Mouse (Mus musculus) neural tube, embryonic 15.5 days (tissue): ENCODE measurements at regions not wholly inside any gene's neighbourhood (a gene's known extent, or its start where the extent isn't known, plus 50 kb on each side); places are given as distances from the start of the nearest gene placed in this dataset.

Experiments
- ATAC-seq: fragments of 200-750 bp; cut with Nextera tagmentation; 2 replicates; pipeline ENCODE4 v1.8.0; 2017; ENCODE audit warnings: mild to moderate bottlenecking, moderate TSS enrichment, moderate library complexity; ENCODE audit not compliant: low FRiP score
- H3K27ac ChIP-seq: fragments of 300-500 bp; sonication (generic); replicated peaks from 2 replicates; pipeline ENCODE4 v1.5.1; 2015; ENCODE audit warnings: mild to moderate bottlenecking, inconsistent platforms
- H3K27me3 ChIP-seq: fragments of 300-500 bp; sonication (generic); replicated peaks from 2 replicates; pipeline ENCODE4 v1.6.1; 2015; ENCODE audit warnings: inconsistent platforms
- H3K36me3 ChIP-seq: fragments of 300-500 bp; sonication (generic); 2 replicates; pipeline ENCODE4 v1.6.1; 2015; ENCODE audit warnings: inconsistent platforms
- H3K4me1 ChIP-seq: fragments of 300-500 bp; sonication (generic); 2 replicates; pipeline ENCODE4 v1.6.1; 2015; ENCODE audit warnings: inconsistent platforms
- H3K4me2 ChIP-seq: fragments of 300-500 bp; sonication (generic); 2 replicates; pipeline ENCODE4 v1.6.1; 2015; ENCODE audit warnings: inconsistent platforms, mild to moderate bottlenecking, moderate library complexity
- H3K4me3 ChIP-seq: fragments of 300-500 bp; sonication (generic); replicated peaks from 2 replicates; pipeline ENCODE4 v1.5.1; 2015; ENCODE audit warnings: mild to moderate bottlenecking, inconsistent platforms
- H3K9ac ChIP-seq: fragments of 300-500 bp; sonication (generic); replicated peaks from 2 replicates; pipeline ENCODE4 v1.6.1; 2015; ENCODE audit warnings: mild to moderate bottlenecking, inconsistent platforms
- H3K9me3 ChIP-seq: fragments of 300-500 bp; sonication (generic); replicated peaks from 2 replicates; pipeline ENCODE4 v1.6.1; 2016; ENCODE audit warnings: inconsistent platforms
- WGBS: fragments of 180-500 bp; shearing (Covaris S2); methylation state at CpG from one replicate; pipeline ENCODE4 v1.1.7; 2015; ENCODE audit warnings: mixed read lengths; 5-methylcytosine and 5-hydroxymethylcytosine counted together

DNA sequence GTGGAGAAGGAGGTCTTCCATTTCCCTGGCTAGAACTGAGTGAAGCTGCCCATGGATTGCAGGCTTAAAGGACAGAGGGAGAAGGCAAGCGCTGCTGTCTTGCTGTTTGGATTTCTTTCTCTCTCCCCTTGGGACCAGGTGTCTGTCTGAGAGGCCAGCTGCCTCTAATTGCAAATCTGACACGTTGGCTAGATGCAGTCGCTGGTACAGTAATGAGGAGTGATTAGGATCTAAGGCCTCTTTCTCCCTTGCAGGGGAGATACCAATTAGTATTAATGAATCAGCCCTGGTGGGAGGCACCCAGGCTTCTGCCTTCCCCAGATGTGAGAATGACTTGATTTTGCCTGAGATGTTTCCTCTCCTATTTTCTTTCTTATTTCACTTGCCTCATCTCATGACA is 100.1 kb upstream of the Lyplal1 start:
- H3K9ac ChIP-seq: no peak overlapping the region
- H3K27me3 ChIP-seq: no peaks in the 10 kb centered on the region
- H3K4me3 ChIP-seq: no peak overlapping the region
- ATAC-seq: no peak
- H3K9me3 ChIP-seq: no peaks in the 10 kb centered on the region
- WGBS: 10% methylated on average over 3 of the region's 3 CpGs
- H3K36me3 ChIP-seq: no peaks in the 10 kb centered on the region
- H3K4me1 ChIP-seq: peaks cover 3% of the 10 kb centered on the region; the same call in 1 of the 2 replicates
- H3K4me2 ChIP-seq: no peak overlapping the region
- H3K27ac ChIP-seq: no peak overlapping the region

DNA sequence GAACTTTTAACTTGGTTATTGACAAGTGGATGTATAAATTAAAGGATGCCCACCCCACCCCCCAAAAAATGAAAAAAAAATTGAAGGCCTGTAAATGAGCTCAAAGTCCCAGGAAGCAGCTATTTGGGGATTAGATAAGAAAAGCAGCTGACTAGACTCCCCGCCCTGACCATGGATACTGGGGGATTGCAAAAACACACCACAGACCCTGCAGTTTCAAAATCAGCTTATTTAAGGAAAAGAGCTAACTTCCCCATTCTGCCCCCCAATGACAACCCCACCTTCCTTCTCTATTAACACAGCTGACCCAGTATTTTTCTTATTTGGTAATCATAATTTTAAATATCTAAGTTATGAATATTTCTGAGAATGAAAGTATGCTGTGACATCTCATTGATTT is 87.0 kb upstream of the Lyplal1 start:
- WGBS: 94% methylated on average over 1 of the region's 1 CpGs
- Histone ChIP-seq H3K4me1 (no peaks in the 10 kb centered on the region), H3K9ac (no peak overlapping the region), H3K9me3 (no peaks in the 10 kb centered on the region), H3K4me3 (no peak overlapping the region), H3K4me2 (no peak overlapping the region), H3K27ac (no peak overlapping the region), H3K27me3 (no peaks in the 10 kb centered on the region), H3K36me3 (no peaks in the 10 kb centered on the region)
- no peak for ATAC-seq

DNA sequence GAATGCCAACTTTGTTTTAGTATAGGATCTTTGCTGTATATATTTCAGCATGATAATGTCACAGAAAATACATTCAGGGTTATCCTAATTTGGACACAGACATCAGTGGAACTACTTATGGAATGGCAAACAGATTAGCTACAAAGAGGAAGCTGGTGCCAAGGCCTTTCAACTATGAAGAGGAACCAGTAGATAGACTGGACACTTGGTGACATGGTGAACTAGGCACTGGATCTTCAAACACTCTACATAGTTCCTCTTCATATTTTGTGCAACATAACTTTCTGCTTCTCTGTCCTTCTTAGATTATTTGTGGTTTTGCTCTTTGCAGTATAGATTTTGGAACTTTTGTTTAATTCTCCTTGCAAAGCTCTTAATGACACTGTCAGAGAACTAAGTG is 85.4 kb upstream of the Lyplal1 start:
- Histone ChIP-seq H3K4me1 (no peaks in the 10 kb centered on the region), H3K4me2 (no peak overlapping the region), H3K27me3 (no peaks in the 10 kb centered on the region), H3K9me3 (no peaks in the 10 kb centered on the region), H3K36me3 (no peaks in the 10 kb centered on the region), H3K4me3 (no peak overlapping the region), H3K27ac (no peak overlapping the region), H3K9ac (no peak overlapping the region)
- no peak for ATAC-seq

DNA sequence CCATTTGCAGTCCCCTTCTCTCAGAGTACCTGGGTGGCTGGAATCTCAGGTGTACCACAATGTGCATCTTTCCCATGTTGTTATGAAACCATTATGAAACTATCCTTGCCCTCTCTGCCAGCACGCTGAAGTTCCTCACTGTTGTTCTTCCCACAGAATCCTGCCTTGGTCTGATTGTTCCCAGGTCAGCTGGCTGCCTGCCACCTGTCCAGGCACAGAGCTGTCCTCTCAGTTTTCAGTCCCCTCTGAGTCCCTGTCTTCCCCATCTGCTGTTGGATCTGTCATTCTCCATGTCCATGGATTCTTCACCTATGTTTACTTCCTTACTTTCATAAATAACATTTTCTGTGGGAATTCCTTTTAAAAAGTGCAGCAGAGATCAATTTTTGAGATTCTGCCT is 81.3 kb upstream of the Lyplal1 start:
- no peaks in the 10 kb centered on the region for H3K27me3 ChIP-seq
- 92% methylated on average over 1 of the region's 1 CpGs for WGBS
- no peak overlapping the region for H3K27ac ChIP-seq
- no peak overlapping the region for H3K4me2 ChIP-seq
- no peaks in the 10 kb centered on the region for H3K4me1 ChIP-seq
- H3K4me3 ChIP-seq: no peak overlapping the region
- H3K9ac ChIP-seq: no peak overlapping the region
- H3K9me3 ChIP-seq: no peaks in the 10 kb centered on the region
- H3K36me3 ChIP-seq: no peaks in the 10 kb centered on the region
- ATAC-seq: no peak

DNA sequence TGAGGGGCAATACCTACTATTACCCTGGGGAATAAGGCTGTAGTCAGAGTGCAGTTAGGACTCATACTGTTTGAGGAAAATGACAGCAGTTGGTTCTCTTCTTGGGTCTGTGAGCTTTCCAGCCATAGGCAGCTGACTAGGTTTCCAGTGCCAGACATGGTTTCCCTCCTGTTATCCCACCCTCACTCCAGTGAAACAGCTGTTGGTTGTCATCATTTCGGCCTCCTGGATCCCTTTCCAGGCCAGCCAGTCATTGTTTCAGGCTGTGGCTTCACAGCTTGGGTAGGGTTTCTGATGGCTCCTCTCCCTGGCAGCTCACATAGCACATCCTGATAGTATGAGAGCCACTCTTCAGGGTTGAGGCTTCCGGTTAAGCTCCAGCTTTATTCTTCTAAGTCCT is 79.9 kb upstream of the Lyplal1 start:
- WGBS: 91% methylated on average over 2 of the region's 2 CpGs
- ATAC-seq: no peak
- H3K4me2 ChIP-seq: no peak overlapping the region

DNA sequence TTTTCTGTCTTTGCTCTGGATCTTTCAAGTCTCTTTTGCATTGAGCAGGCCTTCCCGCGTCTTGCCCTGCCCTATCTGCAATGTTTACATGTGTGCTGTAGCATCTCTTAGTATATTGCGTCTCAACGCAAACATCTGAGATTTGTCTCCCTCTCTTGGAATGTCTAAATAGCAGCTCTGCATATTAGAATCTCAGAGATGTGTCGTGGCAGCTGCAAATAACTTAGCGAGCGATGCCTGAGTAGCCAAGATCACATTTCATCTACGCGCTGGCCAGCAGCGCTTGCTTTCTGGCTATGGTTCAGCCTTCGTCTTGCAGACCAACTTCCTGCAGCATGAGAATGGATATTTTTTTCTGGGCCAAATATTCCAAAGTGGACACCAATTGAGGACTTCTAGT is 72.3 kb upstream of the Lyplal1 start:
- no peak overlapping the region for H3K4me3 ChIP-seq
- H3K36me3 ChIP-seq: no peaks in the 10 kb centered on the region
- no peak overlapping the region for H3K27ac ChIP-seq
- no peak for ATAC-seq
- 80% methylated on average over 11 of the region's 11 CpGs for WGBS
- H3K4me1 ChIP-seq: no peaks in the 10 kb centered on the region
- no peak overlapping the region for H3K9ac ChIP-seq
- H3K4me2 ChIP-seq: no peak overlapping the region
- H3K9me3 ChIP-seq: no peaks in the 10 kb centered on the region
- H3K27me3 ChIP-seq: no peaks in the 10 kb centered on the region

More for the DNA sequence above, 79.9 kb upstream of the Lyplal1 start:
- H3K36me3 ChIP-seq: no peaks in the 10 kb centered on the region
- H3K27ac ChIP-seq: no peak overlapping the region
- no peaks in the 10 kb centered on the region for H3K27me3 ChIP-seq
- no peaks in the 10 kb centered on the region for H3K9me3 ChIP-seq
- no peak overlapping the region for H3K9ac ChIP-seq
- no peak overlapping the region for H3K4me3 ChIP-seq
- H3K4me1 ChIP-seq: no peaks in the 10 kb centered on the region

DNA sequence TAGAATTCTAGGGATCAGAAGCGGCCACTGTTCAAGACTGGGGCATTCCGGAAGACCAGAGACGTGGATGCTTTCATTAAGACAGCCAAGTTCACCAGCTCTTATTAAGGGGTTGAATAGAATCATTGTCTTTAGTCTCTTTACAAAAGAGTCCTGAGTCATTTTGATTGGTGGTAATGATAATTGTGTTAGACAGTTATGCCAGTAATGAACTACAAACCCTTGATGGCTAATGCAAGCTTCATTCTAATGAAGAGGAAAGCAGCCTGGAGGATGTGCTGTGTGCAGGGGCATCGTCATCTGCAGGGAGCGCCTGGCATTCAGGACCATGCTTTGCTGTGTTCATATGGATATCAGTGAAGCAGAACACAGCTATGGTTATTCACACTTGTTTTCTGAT is 70.3 kb upstream of the Lyplal1 start:
- ATAC-seq: no peak
- no peak overlapping the region for H3K4me2 ChIP-seq
- no peak overlapping the region for H3K9ac ChIP-seq
- no peaks in the 10 kb centered on the region for H3K9me3 ChIP-seq
- WGBS: 68% methylated on average over 5 of the region's 5 CpGs
- H3K4me1 ChIP-seq: peaks cover 13% of the 10 kb centered on the region
- no peak overlapping the region for H3K27ac ChIP-seq
- H3K27me3 ChIP-seq: no peaks in the 10 kb centered on the region
- H3K36me3 ChIP-seq: no peaks in the 10 kb centered on the region
- no peak overlapping the region for H3K4me3 ChIP-seq

DNA sequence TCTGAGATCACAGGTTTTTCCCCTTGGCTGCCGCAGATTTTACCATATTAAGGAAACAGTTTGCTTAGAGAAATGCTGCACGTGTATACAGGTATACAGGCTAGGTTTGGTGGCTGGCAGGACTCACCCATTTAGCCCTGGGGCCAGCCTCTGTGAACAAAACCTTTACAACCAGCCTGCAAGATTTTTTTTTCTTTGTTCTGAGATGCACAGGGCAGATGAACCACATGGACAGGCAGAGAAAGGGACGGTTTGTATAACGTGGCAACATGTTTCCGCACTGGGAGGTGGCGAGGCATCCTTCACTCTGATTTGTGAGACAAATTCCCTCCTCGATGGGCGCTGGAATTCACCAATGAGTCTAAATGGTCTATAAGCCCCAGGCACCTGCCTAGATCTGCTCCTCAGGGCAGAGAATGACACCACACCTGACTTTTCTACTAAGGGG is 66.1 kb upstream of the Lyplal1 start:
- no peaks in the 10 kb centered on the region for H3K27me3 ChIP-seq
- no peak overlapping the region; the same call in 1 of the 2 replicates for H3K4me3 ChIP-seq
- ATAC-seq: peak; percentile 41; the same call in 1 of the 2 replicates
- peak overlapping the region; percentile 49 for H3K4me2 ChIP-seq
- peaks cover 28% of the 10 kb centered on the region for H3K4me1 ChIP-seq
- 51% methylated on average over 8 of the region's 8 CpGs for WGBS
- no peaks in the 10 kb centered on the region for H3K9me3 ChIP-seq
- no peaks in the 10 kb centered on the region for H3K36me3 ChIP-seq
- peak overlapping the region; percentile 33; the same call in 1 of the 2 replicates for H3K27ac ChIP-seq
- H3K9ac ChIP-seq: no peak overlapping the region

DNA sequence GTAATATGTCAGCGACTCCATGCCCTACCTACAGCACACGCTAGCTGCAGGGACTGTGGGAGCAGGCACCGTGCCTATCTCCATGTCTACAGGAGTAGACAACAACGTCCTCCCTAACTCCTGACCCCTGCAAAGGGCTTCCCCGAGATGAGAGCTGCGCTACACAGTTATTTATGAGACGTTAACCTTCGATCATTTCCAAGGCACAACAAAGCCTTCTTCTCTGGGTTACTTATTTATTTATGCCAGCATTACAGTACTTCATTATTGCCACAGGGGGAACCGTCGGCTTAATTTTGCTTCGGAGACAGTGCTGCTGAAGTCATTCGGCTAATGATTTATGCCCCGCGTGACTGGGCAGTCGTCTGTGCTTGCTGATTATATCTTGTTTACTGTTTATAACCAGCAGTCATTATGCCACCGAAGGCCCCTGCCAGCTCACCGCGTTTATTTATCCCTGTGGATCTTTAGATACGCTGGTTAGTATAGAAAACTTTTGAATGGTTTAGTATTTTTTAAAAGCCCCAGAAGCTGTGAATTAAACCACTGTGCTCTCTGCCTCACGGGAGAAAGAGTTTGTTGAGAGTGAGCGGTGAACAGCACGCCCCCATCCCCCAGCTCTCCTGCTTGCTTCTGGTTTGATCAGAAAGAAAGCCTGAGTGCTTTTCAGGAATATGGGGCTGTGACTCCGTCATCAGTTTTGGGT is 65.5 kb upstream of the Lyplal1 start:
- H3K27ac ChIP-seq: peak overlapping the region; percentile 48
- no peaks in the 10 kb centered on the region for H3K27me3 ChIP-seq
- peaks cover 28% of the 10 kb centered on the region for H3K4me1 ChIP-seq
- WGBS: 12% methylated on average over 23 of the region's 23 CpGs
- peak overlapping the region; percentile 49 for H3K4me2 ChIP-seq
- no peaks in the 10 kb centered on the region for H3K9me3 ChIP-seq
- peak; percentile 88 for ATAC-seq
- peak overlapping the region; percentile 15 for H3K4me3 ChIP-seq
- no peaks in the 10 kb centered on the region for H3K36me3 ChIP-seq
- H3K9ac ChIP-seq: 0 out of 2 replicates have a peak overlapping the region, but pooled peaks have one; percentile 18

DNA sequence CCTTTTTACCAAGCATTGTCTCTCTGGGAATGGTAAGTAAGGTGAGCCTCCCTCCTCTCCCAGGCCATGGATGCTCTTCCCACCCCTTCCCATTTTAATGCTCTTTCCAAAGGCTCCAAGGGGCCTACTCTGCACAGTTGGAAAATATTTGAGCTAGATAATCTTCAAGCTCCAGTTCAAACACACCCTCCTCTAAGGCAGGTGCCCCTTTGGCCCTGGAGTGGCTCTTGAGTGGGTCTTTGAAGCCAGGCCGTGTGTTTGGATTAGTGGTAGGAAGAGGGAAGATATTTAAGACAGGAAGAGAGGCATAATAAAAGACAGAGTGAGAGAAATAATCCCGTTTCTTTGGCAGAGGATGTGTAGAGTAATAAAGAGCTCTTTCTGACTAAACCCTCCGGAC is 59.9 kb upstream of the Lyplal1 start:
- H3K27ac ChIP-seq: no peak overlapping the region
- no peak overlapping the region for H3K4me3 ChIP-seq
- H3K36me3 ChIP-seq: no peaks in the 10 kb centered on the region
- no peak overlapping the region for H3K9ac ChIP-seq
- no peaks in the 10 kb centered on the region for H3K9me3 ChIP-seq
- peaks cover 12% of the 10 kb centered on the region for H3K4me1 ChIP-seq
- no peaks in the 10 kb centered on the region for H3K27me3 ChIP-seq
- ATAC-seq: no peak
- no peak overlapping the region for H3K4me2 ChIP-seq
- 73% methylated on average over 3 of the region's 3 CpGs for WGBS

DNA sequence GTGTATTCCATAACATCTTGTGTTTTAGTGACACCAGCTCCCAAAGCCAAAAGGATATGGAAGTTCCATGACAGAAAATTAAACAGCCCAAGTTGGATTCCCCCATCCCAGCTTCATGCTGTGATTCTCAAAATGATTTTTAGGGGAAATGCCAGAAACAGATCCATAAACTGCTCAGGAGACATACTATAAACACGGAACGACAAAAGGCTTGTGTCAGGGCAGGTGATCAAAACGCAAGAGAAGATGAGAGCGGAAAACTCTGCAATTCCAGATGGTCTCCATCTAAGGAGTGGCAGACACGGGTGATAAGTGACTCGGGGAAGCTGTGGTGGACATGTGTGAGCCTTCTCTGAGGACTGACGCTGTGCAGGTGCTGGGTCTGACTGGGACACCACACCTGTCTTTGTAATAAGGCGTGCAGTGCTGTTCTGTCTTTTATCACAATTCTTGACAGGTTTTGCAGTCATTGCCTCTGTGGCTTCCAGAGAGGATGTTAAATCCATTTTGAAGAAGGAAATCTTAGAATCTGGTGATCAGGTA is 56.4 kb upstream of the Lyplal1 start:
- no peaks in the 10 kb centered on the region for H3K27me3 ChIP-seq

DNA sequence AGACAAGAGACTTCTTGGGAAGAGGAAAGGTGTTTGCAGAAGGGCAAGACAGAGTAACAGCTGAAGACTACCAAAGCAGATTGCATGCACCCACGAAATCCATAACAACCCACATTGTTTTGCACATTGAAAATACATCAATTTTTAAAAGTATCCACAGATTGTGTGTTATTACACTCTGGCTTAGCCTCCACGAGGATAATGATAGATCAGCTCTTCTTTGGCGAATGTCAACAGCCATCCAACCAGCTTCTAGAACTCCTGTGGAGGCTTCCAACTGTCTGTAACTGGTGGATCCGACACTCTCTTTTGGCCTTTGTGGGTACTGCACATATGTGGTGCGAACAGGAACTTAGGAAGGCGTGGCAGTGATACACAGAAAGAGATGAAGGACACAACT is 54.6 kb upstream of the Lyplal1 start:
- no peaks in the 10 kb centered on the region for H3K36me3 ChIP-seq
- no peak for ATAC-seq
- H3K9ac ChIP-seq: no peak overlapping the region
- H3K27ac ChIP-seq: no peak overlapping the region
- no peak overlapping the region for H3K4me3 ChIP-seq
- no peaks in the 10 kb centered on the region for H3K27me3 ChIP-seq
- no peaks in the 10 kb centered on the region for H3K4me1 ChIP-seq
- no peaks in the 10 kb centered on the region for H3K9me3 ChIP-seq
- 86% methylated on average over 6 of the region's 6 CpGs for WGBS
- no peak overlapping the region for H3K4me2 ChIP-seq

More for the DNA sequence above, 56.4 kb upstream of the Lyplal1 start:
- no peak overlapping the region for H3K9ac ChIP-seq
- no peaks in the 10 kb centered on the region for H3K36me3 ChIP-seq
- no peaks in the 10 kb centered on the region for H3K9me3 ChIP-seq
- H3K27ac ChIP-seq: no peak overlapping the region
- no peak overlapping the region for H3K4me3 ChIP-seq
- WGBS: 81% methylated on average over 8 of the region's 8 CpGs
- ATAC-seq: no peak
- H3K4me2 ChIP-seq: no peak overlapping the region
- no peaks in the 10 kb centered on the region for H3K4me1 ChIP-seq
